Mouse (Mus musculus) heart, adult 2 months (tissue): ENCODE results near the gene Sfn.

Experiments
- CTCF ChIP-seq: fragments of 200-600 bp; IDR thresholded peaks from 2 replicates; pipeline ENCODE4 v1.8.1; 2022; ENCODE audit warnings: antibody characterized with exemption, mild to moderate bottlenecking, moderate library complexity
- EP300 ChIP-seq: fragments of 200-500 bp; IDR thresholded peaks from 2 replicates; pipeline ENCODE4 v1.6.1; 2011; ENCODE audit warnings: low read depth, low read length, control low read depth; ENCODE audit not compliant: insufficient read depth

DNA sequence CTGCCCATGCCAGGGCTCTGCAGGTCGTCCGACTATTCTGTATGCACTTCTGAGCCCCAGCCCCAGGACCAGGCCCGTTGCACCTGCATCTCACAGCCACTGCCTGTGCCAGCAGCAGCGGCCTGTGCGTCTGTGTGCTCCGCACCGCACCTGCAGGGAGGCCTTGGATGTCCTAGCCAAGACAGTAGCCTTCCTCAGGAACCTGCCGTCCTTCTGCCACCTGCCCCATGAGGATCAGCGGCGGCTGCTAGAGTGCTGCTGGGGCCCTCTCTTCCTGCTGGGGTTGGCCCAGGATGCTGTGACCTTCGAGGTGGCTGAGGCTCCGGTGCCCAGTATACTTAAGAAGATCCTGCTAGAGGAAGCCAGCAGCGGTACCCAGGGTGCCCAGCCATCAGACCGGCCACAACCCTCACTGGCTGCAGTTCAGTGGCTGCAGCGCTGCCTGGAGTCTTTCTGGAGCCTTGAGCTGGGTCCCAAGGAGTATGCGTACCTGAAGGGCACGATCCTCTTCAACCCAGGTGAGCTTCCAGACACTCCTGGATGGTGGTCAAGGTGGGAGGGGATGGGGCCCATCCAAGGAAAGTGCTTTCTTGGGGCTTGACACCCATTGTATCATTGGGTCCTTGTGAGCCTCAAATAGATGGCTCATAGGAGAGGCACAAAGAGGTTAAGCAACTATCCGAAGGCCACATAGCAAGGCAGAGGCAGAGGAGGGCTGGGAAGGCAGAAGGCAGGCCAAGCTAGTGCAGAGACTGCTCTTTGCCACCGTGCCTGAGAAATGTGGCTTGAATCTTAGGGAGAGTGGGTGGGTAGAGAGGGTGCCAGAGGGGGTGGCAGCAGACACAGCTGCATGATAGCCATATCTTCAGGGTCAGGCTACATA, 48.3 kb downstream of the Sfn start:
- 0 out of 2 replicates have a peak, but pooled peaks have one; percentile 4 for TF ChIP-seq EP300
- no peak for TF ChIP-seq CTCF
